Mouse (Mus musculus): Measurements from ENCODE around the gene Tubb4a.

GRCm38 (mm10) chr17:57116801-57117200 is 29.2 kb upstream of the Tubb4a start:
- no peak for TF ChIP-seq POLR2A (IDR thresholded peaks at IDR 0.05; ENCODE audit: low read depth, low read length)
- no peak for TF ChIP-seq CTCF (IDR thresholded peaks at IDR 0.05; ENCODE audit: borderline replicate concordance, insufficient read depth, low read length)
